Mouse (Mus musculus): ENCODE measurements around the gene Trappc1.

DNA sequence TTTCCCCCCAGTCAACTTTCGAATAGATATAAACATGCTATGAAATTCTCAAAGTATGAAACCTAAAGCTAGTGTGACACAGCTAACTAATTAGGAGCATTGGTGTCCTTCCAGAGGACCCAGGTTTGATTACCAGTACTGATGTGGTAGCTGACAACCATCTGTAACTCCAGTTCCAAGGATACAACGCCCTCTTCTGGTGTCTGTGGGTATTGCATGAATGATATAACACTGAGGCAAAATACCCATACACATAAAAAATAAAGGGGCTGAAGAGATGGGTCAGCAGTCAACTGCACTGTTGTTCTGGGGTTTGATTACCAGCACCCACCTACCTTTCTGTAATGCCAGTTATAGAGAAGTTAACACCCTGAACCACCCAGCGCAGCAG, 49.0 kb downstream of the Trappc1 start:
- TF ChIP-seq POLR2A (IDR thresholded peaks at IDR 0.05; ENCODE audit: control insufficient read depth, extremely low read depth, insufficient read depth, low read length, poor library complexity) (no peak), CTCF (IDR thresholded peaks at IDR 0.05; ENCODE audit: borderline replicate concordance, control insufficient read depth, extremely low read depth, insufficient read depth, low read length, poor library complexity) (no peak)
